Comparison of ENCODE assay signal across 11 mouse cellular contexts in the genomic region with DNA sequence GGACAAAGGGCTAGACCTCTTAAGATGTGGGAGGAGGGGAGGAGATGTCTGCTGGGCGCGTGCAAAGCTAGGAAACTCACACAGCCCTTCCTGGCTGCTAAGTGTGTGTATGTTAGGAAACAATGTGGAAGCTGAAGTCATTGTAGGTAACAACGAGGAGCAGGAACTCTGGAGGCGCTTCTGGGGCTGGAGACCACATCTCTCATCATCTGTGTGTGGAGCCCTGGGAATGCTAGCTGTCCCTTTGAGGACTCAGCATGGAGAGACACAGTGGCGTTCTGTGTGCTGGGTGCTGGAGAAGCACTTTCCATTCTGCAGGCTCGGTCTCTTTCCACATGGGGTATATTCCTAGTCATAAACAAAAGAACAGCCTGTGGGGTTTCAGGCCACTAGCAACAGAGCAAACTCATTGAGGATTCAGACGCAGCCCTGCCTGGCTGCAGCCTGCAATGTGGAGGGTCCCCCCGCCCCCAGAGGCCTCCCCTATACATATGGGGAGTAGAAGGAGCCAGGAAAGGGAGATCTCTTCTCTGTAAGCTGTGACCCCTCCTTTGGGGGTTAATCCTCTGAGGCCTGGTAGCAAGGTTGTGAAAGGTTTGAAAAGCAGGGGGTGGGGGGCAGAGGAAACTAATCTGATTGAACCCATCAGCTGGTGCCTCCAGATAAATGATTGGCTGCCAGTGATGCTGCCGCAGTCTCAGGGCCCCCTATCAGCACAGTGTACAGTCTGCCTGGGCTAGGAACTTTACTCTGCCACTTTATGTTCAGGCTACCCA. TPM values are rescaled to one million over a fixed set of nuclear protein-coding genes. Genes with fewer than 3 reads are reported as not detected.
DNase-seq lines count a peak whose midpoint lies in the region; ATAC-seq lines count a peak whose summit lies in the region.
"Had no signal": no experiment of that assay in that cellular context is flagged by ENCODE, and none has a peak within 500 bp of the region (broad histone marks: within the 10 kb centered on the region; RNA-seq: fewer than 3 reads in every experiment).

No protein-coding gene starts in this region.

- no peak overlapping the region for H3K4me3 ChIP-seq in heart, embryonic 13.5 days
- no peak overlapping the region for H3K4me3 ChIP-seq in embryonic facial prominence, embryonic 15.5 days (replicated peaks)
- H3K4me3 ChIP-seq in limb, embryonic 11.5 days (ENCODE audit: low read depth, low read length) = no peak overlapping the region

- peak overlapping the region; percentile 76 for H3K27ac ChIP-seq in heart, embryonic 13.5 days (replicated peaks)
- H3K27ac ChIP-seq in embryonic facial prominence, embryonic 15.5 days (replicated peaks) = peak overlapping the region; percentile 9
- H3K27ac ChIP-seq in limb, embryonic 11.5 days (replicated peaks; ENCODE audit: low read depth, low read length) = peak overlapping the region; percentile 3; the same call in 1 of the 2 replicates

- 18% methylated on average over 9 of the region's 9 CpGs for WGBS in heart, embryonic 13.5 days
- WGBS in embryonic facial prominence, embryonic 15.5 days = 10% methylated on average over 9 of the region's 9 CpGs
- 10% methylated on average over 9 of the region's 9 CpGs for whole genome bisulfite sequencing in limb, embryonic 11.5 days

- H3K4me2 ChIP-seq in heart, embryonic 13.5 days = peak overlapping the region; percentile 36; the same call in 1 of the 2 replicates
- no peak overlapping the region for H3K4me2 ChIP-seq in embryonic facial prominence, embryonic 15.5 days (replicated peaks)
- H3K4me2 ChIP-seq in limb, embryonic 11.5 days (ENCODE audit: low read depth, severe bottlenecking) = peak overlapping the region; percentile 15; the same call in 1 of the 2 replicates

- peaks cover 36% of the 10 kb centered on the region for H3K36me3 ChIP-seq in heart, embryonic 13.5 days
- H3K36me3 ChIP-seq in embryonic facial prominence, embryonic 15.5 days = no peaks in the 10 kb centered on the region
- no peaks in the 10 kb centered on the region for H3K36me3 ChIP-seq in limb, embryonic 11.5 days (ENCODE audit: control insufficient read depth, insufficient read depth, low read length)

- no peaks in the 10 kb centered on the region for H3K9me3 ChIP-seq in heart, embryonic 13.5 days
- H3K9me3 ChIP-seq in embryonic facial prominence, embryonic 15.5 days (replicated peaks) = no peaks in the 10 kb centered on the region
- H3K9me3 ChIP-seq in limb, embryonic 11.5 days (ENCODE audit: control insufficient read depth, low read length) = no peaks in the 10 kb centered on the region

- no peaks in the 10 kb centered on the region for H3K27me3 ChIP-seq in heart, embryonic 13.5 days (replicated peaks)
- H3K27me3 ChIP-seq in embryonic facial prominence, embryonic 15.5 days = no peaks in the 10 kb centered on the region
- no peaks in the 10 kb centered on the region for H3K27me3 ChIP-seq in limb, embryonic 11.5 days (ENCODE audit: control insufficient read depth, insufficient read depth, low read length)

- peak overlapping the region; percentile 70 for H3K9ac ChIP-seq in heart, embryonic 13.5 days
- H3K9ac ChIP-seq in embryonic facial prominence, embryonic 15.5 days = no peak overlapping the region
- peak overlapping the region; percentile 37 for H3K9ac ChIP-seq in limb, embryonic 11.5 days (ENCODE audit: low read length)

- no peak for DNase-seq in heart, postnatal 4 days
- DNase-seq in limb, embryonic 11.5 days (ENCODE audit: low spot score) = peak; percentile 42
- DNase-seq in neural tube, embryonic 10.5 days (ENCODE audit: extremely low spot score, low spot score) = peak; percentile 50
- DNase-seq in urinary bladder, postnatal 36 days (ENCODE audit: low spot score in 2 of 2) = no peak
- DNase-seq in left cerebral cortex, adult 9 months (ENCODE audit: low spot score in 2 of 2) = no peak
- no peak for DNase-seq in kidney, adult 8-10 months
- DNase-seq: layer of hippocampus, postnatal 36 days; right cerebral cortex, postnatal 25 days had no signal

- peaks cover 42% of the 10 kb centered on the region for H3K4me1 ChIP-seq in heart, embryonic 13.5 days
- peaks cover 10% of the 10 kb centered on the region for H3K4me1 ChIP-seq in embryonic facial prominence, embryonic 15.5 days
- H3K4me1 ChIP-seq in limb, embryonic 11.5 days (ENCODE audit: control insufficient read depth, insufficient read depth, low read length) = peaks cover 5% of the 10 kb centered on the region; the same call in 1 of the 2 replicates

- no peak for ATAC-seq in heart, embryonic 13.5 days (ENCODE audit: extremely low read depth, insufficient number of reproducible peaks, low FRiP score, low TSS enrichment)
- ATAC-seq in embryonic facial prominence, embryonic 15.5 days (ENCODE audit: insufficient number of reproducible peaks, low FRiP score, low TSS enrichment, low read depth) = peak; percentile 41; the same call in 1 of the 2 replicates
- peak; percentile 73 for ATAC-seq in limb, embryonic 11.5 days (ENCODE audit: insufficient number of reproducible peaks, low FRiP score, low TSS enrichment, low read depth)

RNA-seq across cellular contexts. Expression of a gene that starts 11.3 kb away (rescaled TPM):
- polyA plus RNA-seq in heart, embryonic 13.5 days (2015; fragmentation: Nextera tagmentation; extraction: Ambion mirVana) = 4.7 and 5.0 TPM in 2 replicates
- 1 to 10 TPM; 3.3 to 3.8 TPM for total RNA-seq in heart, postnatal 4 days (2021)
- polyA plus RNA-seq in embryonic facial prominence, embryonic 15.5 days (2015; fragmentation: Nextera tagmentation; extraction: Ambion mirVana) = 2.8 and 3.4 TPM in 2 replicates
- polyA plus RNA-seq in limb, embryonic 11.5 days (2014; fragmentation: Nextera tagmentation; extraction: Ambion mirVana) = 7.7 and 9.2 TPM in 2 replicates

RNA-seq across cellular contexts. Expression of a gene that starts 25.8 kb away (rescaled TPM):
- polyA plus RNA-seq in heart, embryonic 13.5 days (2015; fragmentation: Nextera tagmentation; extraction: Ambion mirVana) = not detected in 2 replicates
- total RNA-seq in heart, postnatal 4 days (2021) = not detected
- polyA plus RNA-seq in embryonic facial prominence, embryonic 15.5 days (2015; fragmentation: Nextera tagmentation; extraction: Ambion mirVana) = 1.1 and 1.2 TPM in 2 replicates
- not detected in 2 replicates for polyA plus RNA-seq in limb, embryonic 11.5 days (2014; fragmentation: Nextera tagmentation; extraction: Ambion mirVana)
- total RNA-seq: layer of hippocampus, postnatal 36 days had no signal
- polyA plus RNA-seq: C2C12 had no signal

RNA-seq across cellular contexts. Expression of a gene that starts 47.0 kb away (rescaled TPM):
- 15.7 and 20.7 TPM in 2 replicates for polyA plus RNA-seq in heart, embryonic 13.5 days (2015; fragmentation: Nextera tagmentation; extraction: Ambion mirVana)
- total RNA-seq in heart, postnatal 4 days (2021) = 10 to 100 TPM; 10.4 to 12.0 TPM
- 10.9 and 12.0 TPM in 2 replicates for polyA plus RNA-seq in embryonic facial prominence, embryonic 15.5 days (2015; fragmentation: Nextera tagmentation; extraction: Ambion mirVana)
- polyA plus RNA-seq in limb, embryonic 11.5 days (2014; fragmentation: Nextera tagmentation; extraction: Ambion mirVana) = 33.8 and 34.2 TPM in 2 replicates

Comparison
In these comparisons a context has a peak if more than half of its experiments do, and no peak if none do; other contexts are left out.
1. H3K27ac ChIP-seq: peak in every context shown above with its lines; median percentile 76 in heart, embryonic 13.5 days; 9 in embryonic facial prominence, embryonic 15.5 days; 3 in limb, embryonic 11.5 days.
2. DNase-seq: peak in limb, embryonic 11.5 days (single experiment) and neural tube, embryonic 10.5 days (single experiment); none in heart, postnatal 4 days (single experiment), urinary bladder, postnatal 36 days (0 of 2), left cerebral cortex, adult 9 months (0 of 2) and kidney, adult 8-10 months (0 of 2).